Mouse (Mus musculus) kidney, postnatal 0 days (tissue): Measurements from ENCODE around the gene Gm5129. TPM values are rescaled to one million over a fixed set of nuclear protein-coding genes. Genes with fewer than 3 reads are reported as not detected.
"Not testable (repeated sequence)": the region's sequence is repeated elsewhere in the genome, so short reads cannot be mapped to it uniquely, and the experiment has no call there.

Experiments used
- ATAC-seq: fragments of 200-750 bp; cut with Nextera tagmentation; replicated peaks from 2 replicates; pipeline ENCODE4 v1.8.0; 2017; ENCODE audit warnings: low read depth, moderate number of reproducible peaks, moderate TSS enrichment, moderate library complexity; ENCODE audit not compliant: low FRiP score
- DNase-seq: peaks from one replicate; pipeline ENCODE4 v3.0.0-alpha.2; 2016; ENCODE audit warnings: low spot score
- H3K27ac ChIP-seq: fragments of 300-500 bp; sonication (generic); 2 replicates; pipeline ENCODE4 v1.5.1; 2014; ENCODE audit warnings: mild to moderate bottlenecking
- H3K27me3 ChIP-seq: fragments of 300-500 bp; sonication (generic); 2 replicates; pipeline ENCODE4 v1.6.1; 2014; ENCODE audit warnings: low read length, mixed read lengths; ENCODE audit not compliant: insufficient read depth
- H3K36me3 ChIP-seq: fragments of 300-500 bp; sonication (generic); 2 replicates; pipeline ENCODE4 v1.6.1; 2014; ENCODE audit warnings: low read length, mixed read lengths; ENCODE audit not compliant: insufficient read depth
- H3K4me1 ChIP-seq: fragments of 300-500 bp; sonication (generic); replicated peaks from 2 replicates; pipeline ENCODE4 v1.6.1; 2014; ENCODE audit warnings: antibody characterized with exemption, low read length, mixed read lengths; ENCODE audit not compliant: insufficient read depth
- H3K4me2 ChIP-seq: fragments of 300-500 bp; sonication (generic); 2 replicates; pipeline ENCODE4 v1.6.1; 2014; ENCODE audit warnings: mild to moderate bottlenecking, low read length, moderate library complexity, mixed read lengths
- H3K4me3 ChIP-seq: fragments of 300-500 bp; sonication (generic); replicated peaks from 2 replicates; pipeline ENCODE4 v1.5.1; 2014; ENCODE audit warnings: low read depth, low read length
- H3K9ac ChIP-seq: fragments of 300-500 bp; sonication (generic); 2 replicates; pipeline ENCODE4 v1.6.1; 2014; ENCODE audit warnings: low read depth, low read length
- H3K9me3 ChIP-seq: fragments of 300-500 bp; sonication (generic); replicated peaks from 2 replicates; pipeline ENCODE4 v1.6.1; 2016; ENCODE audit warnings: low read length, inconsistent platforms, mixed read lengths
- CTCF ChIP-seq: IDR thresholded peaks from 2 replicates; pipeline ENCODE4 v1.5.1; 2016; ENCODE audit warnings: antibody characterized with exemption, low read depth, mild to moderate bottlenecking, moderate library complexity
- WGBS: fragments of 180-500 bp; shearing (Covaris S2); extraction: QIAGEN DNeasy Blood & Tissue Kit; methylation state at CpG from one replicate; pipeline ENCODE4 v1.1.7; 2014; 5-methylcytosine and 5-hydroxymethylcytosine counted together
- polyA plus RNA-seq: library from polyadenylated mRNA; unstranded; fragments of >200 nt; fragmentation: Nextera tagmentation; extraction: Ambion mirVana; gene quantifications from 2 replicates; pipeline ENCODE4 v1.2.1, GENCODE M21; 2015

Gm5129 gene
- polyA plus RNA-seq, 1 experiment from 2014 or later: not detected

DNA sequence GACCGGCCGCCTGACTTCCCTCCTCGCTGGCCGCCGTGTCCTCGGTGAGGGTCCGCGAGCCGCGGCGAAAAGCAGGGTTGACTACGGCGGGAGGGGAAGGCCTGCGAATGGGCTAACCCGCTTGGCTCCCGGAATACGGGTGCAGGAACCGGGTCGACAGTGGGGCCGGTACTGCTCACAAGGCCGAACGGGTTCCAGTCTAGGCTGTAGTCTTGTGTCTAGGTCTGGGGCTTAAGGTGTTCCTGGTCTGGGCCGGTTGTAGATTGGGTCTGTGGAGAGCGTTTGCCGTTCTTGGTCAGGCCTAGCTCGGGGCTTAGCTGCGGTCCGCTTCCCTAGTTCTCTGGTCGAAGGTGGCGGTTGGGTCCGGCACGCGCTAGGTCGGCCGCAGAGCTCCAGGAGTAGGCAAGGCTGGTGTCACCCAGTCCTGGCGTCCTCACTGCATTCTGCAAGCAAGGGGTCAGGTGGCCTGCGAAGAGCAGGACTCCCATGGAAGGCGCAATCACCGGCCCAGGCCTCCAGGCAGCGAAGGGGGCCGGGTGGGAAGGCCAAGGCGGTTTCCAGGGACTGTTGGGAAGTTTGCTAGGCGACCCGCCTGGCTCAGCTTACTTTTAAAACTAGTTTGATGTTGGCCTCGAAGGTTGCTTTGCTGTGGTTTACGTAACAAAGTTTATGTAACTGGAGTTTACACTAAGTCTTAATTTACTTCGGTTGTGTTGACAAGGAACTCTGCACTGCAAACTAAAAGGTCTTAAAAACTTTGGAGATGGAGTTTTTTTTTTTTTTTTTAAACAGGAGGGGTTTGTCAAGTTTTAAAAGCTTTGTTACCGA lies 551 bp upstream of the Gm5129 start:
- Histone ChIP-seq H3K27me3 (no peaks in the 10 kb centered on the region), H3K9me3 (no peaks in the 10 kb centered on the region), H3K9ac (peak overlapping the region; percentile 86), H3K4me1 (peaks cover 14% of the 10 kb centered on the region; the same call in 1 of the 2 replicates), H3K36me3 (no peaks in the 10 kb centered on the region), H3K27ac (peak overlapping the region; percentile 97), H3K4me2 (peak overlapping the region; percentile 72), H3K4me3 (peak overlapping the region; percentile 80)
- TF ChIP-seq CTCF: no peak
- ATAC-seq (peak; percentile 62), DNase-seq (peak; percentile 67)
- under 1% methylated on average over 42 of the region's 48 CpGs for WGBS

DNA sequence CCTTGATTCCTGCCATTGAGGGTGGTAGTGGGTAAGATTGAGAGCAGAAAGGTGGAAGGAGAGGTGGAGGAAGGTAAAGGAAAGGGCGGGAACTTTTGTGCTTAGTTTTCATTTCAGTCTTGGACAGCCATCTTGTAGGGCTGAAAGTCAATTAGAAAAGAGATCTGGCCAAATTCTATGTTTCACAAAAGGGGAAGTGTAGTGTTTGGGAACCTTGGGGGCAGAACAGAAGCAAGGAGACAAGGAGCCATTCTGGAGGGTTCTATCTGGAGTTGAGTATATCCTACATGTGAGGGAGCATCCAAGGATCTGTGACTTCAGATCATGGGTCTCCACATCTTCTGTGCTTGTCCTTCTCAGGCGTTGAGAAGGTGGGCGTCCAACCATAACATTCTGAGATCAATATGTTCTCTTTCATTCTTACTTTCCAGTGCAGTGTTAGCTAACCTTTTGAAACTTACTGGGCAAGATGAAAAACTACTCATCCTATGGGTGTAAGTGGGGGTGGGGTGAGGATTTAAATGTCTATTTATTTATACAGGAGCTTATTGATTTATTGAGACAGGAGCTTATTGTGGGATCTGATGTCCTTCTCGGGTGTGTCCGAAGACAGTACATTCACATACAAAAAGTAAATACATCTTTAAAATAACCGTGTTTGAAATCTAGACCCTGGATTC lies 765 bp downstream of the Gm5129 start:
- no peak for DNase-seq

DNA sequence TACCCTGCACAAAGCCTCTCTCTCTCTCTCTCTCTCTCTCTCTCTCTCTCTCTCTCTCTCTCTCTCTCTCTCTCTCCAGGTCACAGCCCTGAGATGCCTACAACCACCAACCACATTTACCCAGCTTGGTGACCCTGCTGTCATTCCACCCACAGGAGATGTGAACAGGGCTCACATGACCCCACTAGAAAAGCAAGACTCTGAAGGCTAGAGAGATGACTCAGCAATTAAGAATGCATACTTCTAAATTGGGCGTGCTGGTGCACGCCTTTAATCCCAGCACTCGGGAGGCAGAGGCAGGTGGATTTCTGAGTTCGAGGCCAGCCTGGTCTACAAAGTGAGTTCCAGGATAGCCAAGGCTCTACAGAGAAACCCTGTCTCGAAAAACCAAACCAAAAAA lies 9.7 kb downstream of the Gm5129 start:
- H3K27me3 ChIP-seq, H3K4me3 ChIP-seq, H3K9ac ChIP-seq, H3K9me3 ChIP-seq, ATAC-seq, H3K4me1 ChIP-seq, H3K4me2 ChIP-seq, H3K36me3 ChIP-seq, DNase-seq, H3K27ac ChIP-seq: not testable (repeated sequence)
- WGBS: 90% methylated on average over 5 of the region's 5 CpGs

More for the DNA sequence above, 765 bp downstream of the Gm5129 start:
- Histone ChIP-seq H3K4me3 (peak overlapping the region; percentile 80), H3K27ac (peak overlapping the region; percentile 97), H3K27me3 (no peaks in the 10 kb centered on the region), H3K9ac (peak overlapping the region; percentile 86), H3K4me2 (peak overlapping the region; percentile 72), H3K36me3 (no peaks in the 10 kb centered on the region), H3K4me1 (peaks cover 8% of the 10 kb centered on the region; the same call in 1 of the 2 replicates), H3K9me3 (no peaks in the 10 kb centered on the region)
- 38% methylated on average over 6 of the region's 6 CpGs for WGBS
- TF ChIP-seq CTCF: no peak
- no peak for ATAC-seq

- TF ChIP-seq CTCF: no peak
- Histone ChIP-seq H3K4me1 (no peaks in the 10 kb centered on the region), H3K9ac (no peak overlapping the region), H3K36me3 (no peaks in the 10 kb centered on the region), H3K4me3 (no peak overlapping the region), H3K27ac (no peak overlapping the region), H3K4me2 (no peak overlapping the region), H3K27me3 (no peaks in the 10 kb centered on the region), H3K9me3 (no peaks in the 10 kb centered on the region)
- ATAC-seq (no peak), DNase-seq (no peak)
- 51% methylated on average over 2 of the region's 2 CpGs for WGBS
Observed at GRCm38 (mm10) chr5:29725369-29725768, 10.4 kb downstream of the Gm5129 start.

- H3K27ac ChIP-seq: no peak overlapping the region
- H3K4me3 ChIP-seq: no peak overlapping the region
- no peaks in the 10 kb centered on the region for H3K27me3 ChIP-seq
- TF ChIP-seq CTCF: no peak
- H3K36me3 ChIP-seq: no peaks in the 10 kb centered on the region
- WGBS: 21% methylated on average over 1 of the region's 1 CpGs
- H3K4me1 ChIP-seq: no peaks in the 10 kb centered on the region
- H3K9me3 ChIP-seq: no peaks in the 10 kb centered on the region
- no peak overlapping the region for H3K9ac ChIP-seq
- H3K4me2 ChIP-seq: no peak overlapping the region
- ATAC-seq: no peak
- no peak for DNase-seq
Observed at GRCm38 (mm10) chr5:29721159-29721558, 14.6 kb downstream of the Gm5129 start.

DNA sequence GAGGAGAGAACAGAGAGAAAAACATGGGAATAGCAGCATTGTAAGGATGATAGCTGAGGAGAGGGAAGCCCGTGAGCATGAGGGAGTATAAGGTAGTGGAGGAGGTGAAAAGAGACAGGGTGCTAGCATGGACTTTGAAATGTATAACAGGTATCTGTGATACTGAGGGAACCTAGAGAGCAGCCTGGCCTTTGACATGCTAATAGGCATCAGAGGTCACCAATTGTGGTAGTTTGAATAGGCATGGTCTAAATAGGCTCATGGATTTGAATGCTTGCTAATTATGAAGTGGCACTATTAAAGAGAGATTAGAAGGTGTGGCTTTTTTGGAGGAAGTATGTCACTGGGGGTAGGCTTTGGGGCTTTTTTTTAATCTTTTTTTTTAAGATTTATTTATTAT lies 22.8 kb downstream of the Gm5129 start:
- DNase-seq (no peak), ATAC-seq (no peak)
- H3K4me2 ChIP-seq: no peak overlapping the region
- no peak overlapping the region for H3K9ac ChIP-seq
- TF ChIP-seq CTCF: no peak
- no peak overlapping the region for H3K4me3 ChIP-seq
- no peaks in the 10 kb centered on the region for H3K4me1 ChIP-seq
- H3K27ac ChIP-seq: no peak overlapping the region
- no peaks in the 10 kb centered on the region for H3K9me3 ChIP-seq
- no peaks in the 10 kb centered on the region for H3K27me3 ChIP-seq
- 48% methylated on average over 1 of the region's 1 CpGs for WGBS
- H3K36me3 ChIP-seq: no peaks in the 10 kb centered on the region
